Mouse (Mus musculus) hindbrain, embryonic 10.5 days (tissue): ENCODE measurements around the gene Gpx6. TPM values are rescaled to one million over a fixed set of nuclear protein-coding genes. Genes with fewer than 3 reads are reported as not detected.

Source experiments
- DNase-seq: peaks from one replicate; pipeline ENCODE4 v3.0.0-alpha.2; 2017; ENCODE audit warnings: low spot score
- H3K27ac ChIP-seq: fragments of 300-500 bp; sonication (generic); 2 replicates; pipeline ENCODE4 v1.5.1; 2016; ENCODE audit warnings: mild to moderate bottlenecking, moderate library complexity
- H3K27me3 ChIP-seq: fragments of 300-500 bp; sonication (generic); 2 replicates; pipeline ENCODE4 v1.6.1; 2016; ENCODE audit warnings: mild to moderate bottlenecking; ENCODE audit not compliant: poor library complexity, insufficient read depth, severe bottlenecking
- H3K36me3 ChIP-seq: fragments of 300-500 bp; sonication (generic); 2 replicates; pipeline ENCODE4 v1.6.1; 2016; ENCODE audit warnings: mild to moderate bottlenecking, moderate library complexity
- H3K4me1 ChIP-seq: fragments of 300-500 bp; sonication (generic); replicated peaks from 2 replicates; pipeline ENCODE4 v1.6.1; 2016; ENCODE audit warnings: mild to moderate bottlenecking
- H3K4me3 ChIP-seq: fragments of 300-500 bp; sonication (generic); 2 replicates; pipeline ENCODE4 v1.5.1; 2016; ENCODE audit warnings: mild to moderate bottlenecking, moderate library complexity
- H3K9me3 ChIP-seq: fragments of 300-500 bp; sonication (generic); 2 replicates; pipeline ENCODE4 v1.6.1; 2016; ENCODE audit warnings: mild to moderate bottlenecking, moderate library complexity
- WGBS: fragments of 180-500 bp; shearing (Covaris S2); methylation state at CpG from one replicate; pipeline ENCODE4 v1.1.7; 2016; 5-methylcytosine and 5-hydroxymethylcytosine counted together
- polyA plus RNA-seq: library from polyadenylated mRNA; unstranded; fragments of >200 nt; fragmentation: Nextera tagmentation; extraction: Ambion mirVana; gene quantifications from 2 replicates; pipeline ENCODE4 v1.2.1, GENCODE M21; 2016

Gpx6 gene
- 0.12 TPM in 1 of 2 replicates, not detected in the other for polyA plus RNA-seq

DNA sequence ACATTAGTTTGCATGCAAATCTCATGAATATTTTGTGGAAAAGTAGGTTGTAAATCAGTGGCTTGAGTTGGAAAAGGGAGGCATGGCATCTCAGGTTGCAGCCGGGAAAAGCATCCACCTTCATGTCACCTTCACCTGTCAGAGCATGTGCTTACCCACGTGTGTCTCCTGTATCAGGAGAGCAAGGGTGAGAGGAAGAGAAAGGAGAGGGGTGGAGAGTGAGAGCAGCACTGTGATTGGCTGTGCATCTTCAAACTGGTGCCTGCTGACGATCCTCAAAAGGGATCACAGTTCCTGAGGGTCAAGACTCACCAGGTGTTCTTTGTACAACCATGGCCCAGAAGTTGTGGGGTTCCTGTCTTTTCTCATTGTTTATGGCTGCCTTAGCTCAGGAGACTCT lies at the start of gene Gpx6:
Gene Gpx6 (plus strand): TSS at position 200 of the 400 bp plus-strand sequence.
- H3K36me3 ChIP-seq, result no peaks in the 10 kb centered on the region
- 17% methylated on average over 3 of the region's 3 CpGs for WGBS

DNA sequence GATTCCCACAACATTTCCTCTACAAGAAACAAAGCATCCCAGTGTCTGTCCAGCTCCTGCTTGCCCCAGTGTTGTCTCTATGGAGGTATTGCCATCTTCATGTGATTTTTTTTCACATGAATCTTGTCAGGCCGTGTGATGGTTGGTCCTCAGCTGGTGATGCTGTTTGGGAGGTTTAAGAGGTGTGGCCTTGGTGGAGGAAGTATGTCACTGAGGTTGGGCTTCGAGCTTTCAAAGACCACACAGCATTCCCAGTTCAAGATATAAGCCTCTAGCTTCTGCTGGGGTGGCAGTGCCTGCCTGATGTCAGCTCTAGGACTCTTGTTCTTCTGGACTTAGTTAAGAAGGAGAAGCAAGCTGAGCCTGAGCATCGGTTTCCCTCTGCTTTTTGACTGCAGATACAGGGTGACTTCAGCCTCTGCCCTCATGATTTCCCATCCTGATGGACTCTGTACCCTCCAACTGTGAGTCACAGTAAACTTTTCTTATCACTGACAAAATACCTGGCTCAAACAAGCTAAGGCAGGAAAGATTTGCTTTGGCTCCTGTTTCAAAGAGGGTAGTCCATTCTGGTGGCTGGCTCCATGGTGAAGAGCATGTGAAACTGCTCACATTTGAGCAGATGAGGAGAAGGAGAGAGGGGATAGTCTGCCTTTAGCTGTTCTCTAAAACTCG lies 49.0 kb upstream of the Gpx6 start:
- 71% methylated on average over 4 of the region's 4 CpGs for WGBS

More for the DNA sequence above, at the start of gene Gpx6:
- no peak within 1 kb of the TSS for H3K4me3 ChIP-seq
- no peak within 1 kb of the TSS for H3K27ac ChIP-seq
- H3K27me3 ChIP-seq, result no peaks in the 10 kb centered on the region
- DNase-seq, result no peak
- peaks cover 3% of the 10 kb centered on the region; the same call in 1 of the 2 replicates for H3K4me1 ChIP-seq
- no peaks in the 10 kb centered on the region for H3K9me3 ChIP-seq

DNA sequence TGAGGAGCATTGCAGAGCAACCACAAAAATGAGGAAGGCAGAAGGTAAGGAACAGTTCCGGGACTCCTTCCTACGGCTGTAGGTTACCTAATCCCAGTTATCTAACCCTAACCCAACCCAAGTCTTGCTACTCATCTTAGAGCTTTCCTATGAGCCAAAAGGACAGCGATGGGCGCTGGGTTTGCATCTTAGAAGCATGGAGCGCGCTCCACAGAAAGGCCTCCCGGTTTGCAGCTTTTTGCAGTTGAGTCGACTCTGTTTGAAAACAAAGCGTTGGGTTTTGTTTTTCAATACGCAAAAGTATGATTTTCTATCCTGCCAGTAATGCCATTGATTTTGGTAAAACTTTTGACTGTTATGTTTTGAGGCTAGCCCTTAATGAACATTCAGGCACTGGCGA lies 48.0 kb upstream of the Gpx6 start:
- peak overlapping the region; percentile 60 for H3K4me3 ChIP-seq
- no peak for DNase-seq
- H3K36me3 ChIP-seq, result no peaks in the 10 kb centered on the region
- under 1% methylated on average over 11 of the region's 11 CpGs for WGBS
- peak overlapping the region; percentile 73; the same call in 1 of the 2 replicates for H3K27ac ChIP-seq
- no peaks in the 10 kb centered on the region for H3K9me3 ChIP-seq
- peaks cover 21% of the 10 kb centered on the region; the same call in 1 of the 2 replicates for H3K4me1 ChIP-seq
- peaks cover 24% of the 10 kb centered on the region for H3K27me3 ChIP-seq

More for the DNA sequence above, 49.0 kb upstream of the Gpx6 start:
- Histone ChIP-seq H3K36me3 (no peaks in the 10 kb centered on the region), H3K4me3 (no peak overlapping the region), H3K27ac (no peak overlapping the region), H3K9me3 (no peaks in the 10 kb centered on the region), H3K27me3 (peaks cover 24% of the 10 kb centered on the region), H3K4me1 (peaks cover 26% of the 10 kb centered on the region; the same call in 1 of the 2 replicates)
- no peak for DNase-seq

DNA sequence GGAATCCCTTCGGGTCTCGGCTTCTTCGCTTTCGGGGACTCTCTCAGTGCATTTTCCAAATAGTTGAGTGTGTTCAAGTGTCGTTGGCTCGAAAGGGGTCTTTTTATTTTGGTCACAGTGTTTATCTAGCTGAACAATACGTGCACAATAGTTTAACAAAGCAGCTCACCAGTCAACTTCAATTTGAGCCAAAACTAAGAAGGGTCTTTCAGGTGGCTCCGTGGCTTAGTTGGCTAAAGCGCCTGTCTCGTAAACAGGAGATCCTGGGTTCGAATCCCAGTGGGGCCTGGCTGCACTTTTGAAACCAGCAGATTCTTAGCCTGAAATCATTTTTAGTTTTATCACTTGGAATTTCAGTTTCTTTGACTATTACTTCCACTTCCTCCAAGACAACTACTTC lies 47.6 kb upstream of the Gpx6 start:
- WGBS, result under 1% methylated on average over 11 of the region's 11 CpGs
- peak; percentile 85 for DNase-seq
- Histone ChIP-seq H3K27ac (peak overlapping the region; percentile 73; the same call in 1 of the 2 replicates), H3K36me3 (no peaks in the 10 kb centered on the region), H3K27me3 (peaks cover 24% of the 10 kb centered on the region), H3K4me1 (peaks cover 21% of the 10 kb centered on the region; the same call in 1 of the 2 replicates), H3K4me3 (peak overlapping the region; percentile 60), H3K9me3 (no peaks in the 10 kb centered on the region)

DNA sequence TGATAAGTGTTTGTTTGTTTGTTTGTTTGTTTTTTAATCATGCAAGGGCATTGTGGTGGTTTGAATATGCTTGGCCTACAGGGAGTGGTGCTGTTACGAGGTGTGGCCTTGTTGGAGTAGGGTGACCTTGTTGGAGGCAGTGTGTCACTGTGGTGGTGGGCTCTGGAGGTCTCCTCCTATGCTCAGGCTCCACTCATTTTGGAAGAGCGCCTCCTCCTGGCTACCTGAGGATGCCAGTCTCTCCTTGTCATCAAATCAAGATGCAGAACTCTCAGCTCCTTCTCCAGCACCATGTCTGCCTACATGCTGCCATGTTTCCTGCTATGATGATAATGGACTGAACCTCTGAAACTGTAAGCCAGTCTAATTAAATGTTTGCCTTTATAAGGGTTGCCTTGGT lies 46.2 kb upstream of the Gpx6 start:
- Histone ChIP-seq H3K4me3 (no peak overlapping the region), H3K4me1 (peaks cover 11% of the 10 kb centered on the region; the same call in 1 of the 2 replicates), H3K9me3 (no peaks in the 10 kb centered on the region), H3K36me3 (no peaks in the 10 kb centered on the region), H3K27ac (no peak overlapping the region), H3K27me3 (peaks cover 24% of the 10 kb centered on the region)
- 45% methylated on average over 2 of the region's 2 CpGs for WGBS
- no peak for DNase-seq

DNA sequence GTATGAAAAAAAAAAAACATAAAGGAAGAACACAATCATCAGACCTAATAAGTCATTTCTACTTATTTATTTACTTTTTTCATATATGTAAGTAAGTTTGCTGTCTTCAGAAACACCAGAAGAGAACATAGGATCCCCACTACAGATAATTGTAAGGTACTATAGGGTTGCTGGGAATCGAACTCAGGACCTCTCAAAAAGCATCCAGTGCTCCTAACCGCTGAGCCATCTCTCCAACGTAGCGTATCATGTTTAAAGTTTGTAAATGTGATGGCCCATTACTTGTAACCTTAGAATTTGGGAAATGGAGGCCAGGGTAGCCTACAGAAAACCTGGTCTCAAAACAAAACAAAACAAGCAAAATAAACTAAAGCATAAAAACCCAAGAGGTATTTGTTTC lies 44.4 kb upstream of the Gpx6 start:
- WGBS, result 7% methylated on average over 4 of the region's 4 CpGs
- Histone ChIP-seq H3K36me3 (no peaks in the 10 kb centered on the region), H3K4me3 (peak overlapping the region; percentile 41), H3K27ac (no peak overlapping the region), H3K27me3 (peaks cover 9% of the 10 kb centered on the region), H3K4me1 (peaks cover 11% of the 10 kb centered on the region; the same call in 1 of the 2 replicates), H3K9me3 (no peaks in the 10 kb centered on the region)
- DNase-seq, result no peak

DNA sequence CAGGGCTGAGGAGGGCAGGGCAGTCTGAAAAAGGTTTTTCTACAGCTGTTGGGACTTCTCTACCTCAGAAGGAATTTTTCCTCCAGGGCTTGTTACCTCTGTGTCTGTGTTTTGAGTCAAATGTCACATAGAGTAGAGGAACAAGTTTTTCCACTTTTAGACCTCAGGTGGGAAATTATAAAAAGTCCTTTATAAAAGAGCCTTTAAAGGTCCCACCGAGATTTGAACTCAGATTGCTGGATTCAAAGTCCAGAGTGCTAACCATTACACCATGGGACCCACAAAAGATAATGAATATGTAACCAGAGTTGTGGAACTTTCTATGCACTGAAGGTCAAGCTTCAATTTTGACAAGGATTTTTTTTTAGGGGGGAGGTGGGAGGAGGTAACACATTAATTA lies 43.7 kb upstream of the Gpx6 start:
- H3K36me3 ChIP-seq, result no peaks in the 10 kb centered on the region
- DNase-seq, result no peak
- peaks cover 2% of the 10 kb centered on the region for H3K27me3 ChIP-seq
- 3% methylated on average over 1 of the region's 1 CpGs for WGBS
- peak overlapping the region; percentile 41 for H3K4me3 ChIP-seq
- no peaks in the 10 kb centered on the region for H3K9me3 ChIP-seq
- peaks cover 11% of the 10 kb centered on the region; the same call in 1 of the 2 replicates for H3K4me1 ChIP-seq
- H3K27ac ChIP-seq, result no peak overlapping the region

DNA sequence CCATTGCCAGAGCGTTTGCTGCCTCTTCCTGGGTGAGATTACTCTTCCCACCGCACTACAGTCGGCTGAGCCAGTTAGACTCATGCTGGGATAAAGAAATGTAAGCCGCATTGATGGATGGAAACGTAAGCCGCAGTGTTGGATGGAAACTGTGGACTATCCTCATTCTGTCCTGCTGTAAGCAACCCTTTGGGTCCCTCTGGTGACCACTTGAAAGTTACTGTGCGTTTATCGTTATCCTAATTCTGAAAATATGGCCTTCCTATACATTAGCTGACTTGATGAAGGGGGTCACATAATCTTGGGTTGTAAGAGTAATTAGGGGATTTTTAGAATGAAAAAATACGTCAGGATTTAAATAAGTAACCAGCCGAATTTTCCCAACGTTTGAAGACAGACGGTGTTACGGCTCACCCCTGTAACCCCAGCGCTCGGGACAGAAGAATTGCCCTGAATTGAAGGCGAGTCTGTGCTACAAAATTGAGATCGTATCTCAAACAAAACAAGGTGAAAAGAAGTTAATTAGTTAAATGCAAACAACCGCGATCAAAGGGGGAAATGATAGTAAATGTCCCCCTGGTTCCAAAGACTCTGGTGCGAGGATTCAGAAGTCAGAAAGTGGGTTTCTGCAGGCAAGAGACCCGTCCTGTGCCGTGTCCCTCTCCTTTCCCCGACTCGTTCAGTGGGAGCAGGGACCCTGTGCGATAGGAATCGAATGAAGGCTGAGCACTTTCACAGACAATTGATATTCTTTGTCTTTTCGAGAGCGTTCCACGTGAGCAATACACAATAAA lies 36.7 kb upstream of the Gpx6 start:
- Histone ChIP-seq H3K4me3 (peak overlapping the region; percentile 67), H3K4me1 (peaks cover 22% of the 10 kb centered on the region), H3K27me3 (peaks cover 11% of the 10 kb centered on the region), H3K36me3 (no peaks in the 10 kb centered on the region), H3K27ac (peak overlapping the region; percentile 78), H3K9me3 (no peaks in the 10 kb centered on the region)
- WGBS, result under 1% methylated on average over 29 of the region's 29 CpGs
- DNase-seq, result peak; percentile 54

DNA sequence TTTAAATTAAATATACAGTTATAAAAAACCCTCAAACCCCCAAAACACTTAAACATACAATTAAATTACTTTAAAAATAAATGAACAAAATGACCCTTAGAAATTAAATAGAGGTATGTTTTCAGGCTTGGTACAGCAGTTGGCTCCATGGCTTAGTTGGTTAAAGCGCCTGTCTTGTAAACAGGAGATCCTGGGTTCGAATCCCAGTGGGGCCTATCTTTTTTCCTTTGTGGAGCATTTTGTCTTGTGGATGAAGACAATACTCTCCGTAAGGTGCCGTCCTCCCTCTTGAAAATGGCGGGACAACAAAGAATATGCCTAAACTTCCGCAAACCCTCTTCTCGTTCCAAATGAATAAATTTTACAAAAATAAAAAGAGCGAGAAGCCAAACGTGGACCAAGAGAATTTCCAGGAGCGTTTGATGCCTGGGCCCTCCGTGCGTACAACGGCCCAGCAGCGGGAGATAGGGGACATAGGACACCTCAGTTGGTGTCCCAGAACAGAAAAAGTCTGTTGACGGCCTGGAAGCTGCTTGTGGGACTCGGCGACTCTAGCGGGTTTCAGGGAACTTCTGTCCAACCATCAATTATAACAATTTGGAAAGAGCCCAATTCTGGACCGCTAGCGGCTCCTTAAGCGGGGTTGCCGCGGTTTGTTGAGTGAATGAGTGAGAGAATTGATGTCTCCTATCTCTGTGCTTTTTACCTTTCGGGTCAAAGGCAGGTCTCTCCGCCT lies 35.9 kb upstream of the Gpx6 start:
- Histone ChIP-seq H3K27ac (peak overlapping the region; percentile 86), H3K36me3 (no peaks in the 10 kb centered on the region), H3K4me1 (peaks cover 22% of the 10 kb centered on the region), H3K27me3 (peaks cover 11% of the 10 kb centered on the region), H3K9me3 (no peaks in the 10 kb centered on the region), H3K4me3 (peak overlapping the region; percentile 67)
- WGBS, result under 1% methylated on average over 25 of the region's 25 CpGs
- peak; percentile 86 for DNase-seq

DNA sequence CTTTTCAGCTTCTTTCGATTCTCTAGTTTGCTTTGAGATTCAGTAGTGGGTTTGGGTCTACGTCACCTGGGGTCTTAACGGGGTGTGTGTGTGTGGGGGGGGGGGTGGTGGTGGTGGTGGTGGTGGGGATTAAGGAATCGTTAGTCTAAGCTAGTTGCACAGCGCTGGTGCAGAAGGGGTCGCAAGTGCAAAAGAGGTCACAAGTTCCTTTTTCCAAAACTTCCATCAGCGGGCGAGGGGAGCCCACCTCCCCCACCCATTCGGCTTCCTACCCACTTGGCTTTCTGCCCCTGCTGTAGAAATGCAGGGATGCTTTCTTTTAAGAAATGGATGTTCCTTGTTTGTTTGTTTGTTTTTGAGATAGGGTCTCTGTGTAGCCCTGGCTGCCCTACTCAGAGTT lies 35.4 kb upstream of the Gpx6 start:
- DNase-seq, result peak; percentile 40
- Histone ChIP-seq H3K27ac (peak overlapping the region; percentile 86), H3K4me3 (peak overlapping the region; percentile 67), H3K36me3 (no peaks in the 10 kb centered on the region), H3K9me3 (no peaks in the 10 kb centered on the region), H3K4me1 (peaks cover 22% of the 10 kb centered on the region), H3K27me3 (peaks cover 11% of the 10 kb centered on the region)
- 0% methylated on average over 9 of the region's 9 CpGs for WGBS

DNA sequence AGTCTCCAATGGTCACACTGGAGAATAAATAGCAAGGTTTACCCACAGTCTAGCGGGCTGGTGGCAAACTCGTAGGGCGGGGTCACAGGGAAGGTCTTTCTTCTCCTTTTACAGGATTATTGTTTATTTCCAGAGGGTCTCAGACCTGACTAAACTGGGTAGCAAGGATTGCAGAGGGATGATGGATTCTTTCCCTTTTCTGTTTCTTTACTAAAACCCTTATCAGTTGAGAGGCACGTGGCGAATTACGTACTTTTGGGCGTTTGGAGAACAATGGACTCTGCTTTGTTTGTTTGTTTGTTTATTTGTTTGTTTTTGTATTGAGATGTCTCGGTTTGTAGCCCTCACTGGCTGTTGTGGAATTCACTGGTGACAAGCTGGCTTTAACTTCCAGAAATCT lies 32.8 kb upstream of the Gpx6 start:
- Histone ChIP-seq H3K4me1 (peaks cover 22% of the 10 kb centered on the region), H3K9me3 (no peaks in the 10 kb centered on the region), H3K27me3 (peaks cover 11% of the 10 kb centered on the region), H3K4me3 (peak overlapping the region; percentile 55), H3K36me3 (no peaks in the 10 kb centered on the region), H3K27ac (no peak overlapping the region)
- no peak for DNase-seq
- 6% methylated on average over 8 of the region's 8 CpGs for WGBS

DNA sequence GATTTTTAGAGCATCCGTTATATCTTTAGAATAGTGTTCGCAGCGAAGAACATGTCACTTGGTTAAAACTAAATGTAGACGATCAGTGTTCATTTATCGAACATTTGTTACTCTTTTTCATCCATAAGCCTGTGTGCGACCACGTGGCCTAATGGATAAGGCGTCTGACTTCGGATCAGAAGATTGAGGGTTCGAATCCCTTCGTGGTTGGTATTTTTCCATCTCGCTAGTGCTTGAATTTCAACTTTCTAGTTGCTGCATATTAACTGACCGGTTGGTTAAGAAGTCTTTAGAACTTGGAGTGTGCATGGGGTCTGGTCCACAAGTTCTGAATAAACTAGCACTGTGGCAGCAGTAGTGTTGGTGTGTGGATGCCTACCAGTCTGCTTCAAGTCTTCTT lies 32.4 kb upstream of the Gpx6 start:
- Histone ChIP-seq H3K4me3 (peak overlapping the region; percentile 55), H3K27ac (no peak overlapping the region), H3K36me3 (no peaks in the 10 kb centered on the region), H3K27me3 (peaks cover 11% of the 10 kb centered on the region), H3K9me3 (no peaks in the 10 kb centered on the region), H3K4me1 (peaks cover 22% of the 10 kb centered on the region)
- DNase-seq, result peak; percentile 84
- WGBS, result 1% methylated on average over 13 of the region's 13 CpGs
